Mouse (Mus musculus) olfactory bulb, adult 2 months (tissue): ENCODE data around the gene Abi2.

Source experiments
- CTCF ChIP-seq: fragments of 200-500 bp; IDR thresholded peaks from 2 replicates; pipeline ENCODE4 v1.5.1; 2012; ENCODE audit warnings: low read depth, mild to moderate bottlenecking, low read length, moderate library complexity; ENCODE audit not compliant: insufficient read depth
- POLR2A ChIP-seq: fragments of 200-500 bp; IDR thresholded peaks from 2 replicates; pipeline ENCODE4 v1.6.1; 2012; ENCODE audit warnings: mild to moderate bottlenecking, low read depth, low read length, moderate library complexity; ENCODE audit not compliant: insufficient read depth

GRCm38 (mm10) chr1:60482881-60483280 lies 73.5 kb downstream of the Abi2 start:
- TF ChIP-seq POLR2A (no peak), CTCF (no peak)
